Comparison of ENCODE assay signal across 24 mouse cellular contexts in genomic region chr6:128002667-128003066, GRCm38 (mm10).
DNase-seq lines count a peak whose midpoint lies in the region; ATAC-seq and TF ChIP-seq lines count a peak whose summit lies in the region.
"Had no signal": no experiment of that assay in that cellular context is flagged by ENCODE, and none has a peak within 500 bp of the region (broad histone marks: within the 10 kb centered on the region; RNA-seq: fewer than 3 reads in every experiment).

No protein-coding gene starts in this region.

- H3K9me3 ChIP-seq in heart, embryonic 10.5 days: no peaks in the 10 kb centered on the region
- H3K9me3 ChIP-seq in lung, embryonic 14.5 days (ENCODE audit: low read depth, low read length): no peaks in the 10 kb centered on the region
- H3K9me3 ChIP-seq: embryonic facial prominence, embryonic 12.5 days; midbrain, embryonic 13.5 days; neural tube, embryonic 15.5 days had no signal

- H3K36me3 ChIP-seq in heart, embryonic 10.5 days: peaks cover 10% of the 10 kb centered on the region
- H3K36me3 ChIP-seq in lung, embryonic 14.5 days (ENCODE audit: insufficient read depth): no peaks in the 10 kb centered on the region
- H3K36me3 ChIP-seq: embryonic facial prominence, embryonic 12.5 days; midbrain, embryonic 13.5 days; neural tube, embryonic 15.5 days had no signal

- no peak for TF ChIP-seq CTCF in lung, embryonic 14.5 days (IDR thresholded peaks at IDR 0.05; ENCODE audit: low read depth)

- H3K9ac ChIP-seq in lung, embryonic 14.5 days: no peak overlapping the region
- H3K9ac ChIP-seq: embryonic facial prominence, embryonic 12.5 days; midbrain, embryonic 13.5 days; neural tube, embryonic 15.5 days had no signal

- DNase-seq in heart, embryonic 10.5 days (ENCODE audit: low spot score): no peak
- no peak for DNase-seq in heart, adult 11 months
- no peak for DNase-seq in lung, embryonic 14.5 days
- no peak for DNase-seq in lung, postnatal 10 days
- peak; percentile 76 for DNase-seq in cerebellum, adult 9-10 months
- DNase-seq in natural killer cell, adult 2 months (ENCODE audit: low spot score in 2 of 2): peak; percentile 42 to 62
- DNase-seq in adrenal gland, postnatal 4 days (ENCODE audit: low spot score in 2 of 2): no peak
- DNase-seq in yolk sac, embryonic 10.5 days (ENCODE audit: low spot score): no peak
- DNase-seq: adrenal gland, postnatal 36 days; gastrocnemius, postnatal 14 days; heart, adult 2 months; kidney, adult 2 months; kidney, postnatal 10 days; liver; lung, postnatal 4 days; right cerebral cortex, postnatal 14 days; spleen, adult 18-20 months; thymus, postnatal 25 days had no signal

- H3K27me3 ChIP-seq in heart, embryonic 10.5 days (ENCODE audit: insufficient read depth, poor library complexity, severe bottlenecking): no peaks in the 10 kb centered on the region
- no peaks in the 10 kb centered on the region for H3K27me3 ChIP-seq in lung, embryonic 14.5 days (ENCODE audit: insufficient read depth, low read length)
- H3K27me3 ChIP-seq: embryonic facial prominence, embryonic 12.5 days; midbrain, embryonic 13.5 days; neural tube, embryonic 15.5 days had no signal

- H3K27ac ChIP-seq in heart, embryonic 10.5 days: peak overlapping the region; percentile 48; the same call in 1 of the 2 replicates
- peak overlapping the region; percentile 34; the same call in 1 of the 2 replicates for H3K27ac ChIP-seq in lung, embryonic 14.5 days (ENCODE audit: low read depth)
- H3K27ac ChIP-seq: heart, adult 2 months; midbrain, embryonic 13.5 days; neural tube, embryonic 15.5 days had no signal

- H3K4me3 ChIP-seq in heart, embryonic 10.5 days: no peak overlapping the region
- H3K4me3 ChIP-seq in lung, embryonic 14.5 days (ENCODE audit: low read depth, low read length): no peak overlapping the region
- H3K4me3 ChIP-seq: embryonic facial prominence, embryonic 12.5 days; heart, adult 2 months; midbrain, embryonic 13.5 days; myocyte; neural tube, embryonic 15.5 days had no signal

- 79% methylated on average over 4 of the region's 4 CpGs for WGBS in heart, embryonic 10.5 days
- 68% methylated on average over 4 of the region's 4 CpGs for WGBS in lung, embryonic 14.5 days

- no peak overlapping the region for H3K4me2 ChIP-seq in lung, embryonic 14.5 days
- H3K4me2 ChIP-seq: embryonic facial prominence, embryonic 12.5 days; midbrain, embryonic 13.5 days; neural tube, embryonic 15.5 days had no signal

- H3K4me1 ChIP-seq in heart, embryonic 10.5 days: peaks cover 72% of the 10 kb centered on the region
- peaks cover 11% of the 10 kb centered on the region; the same call in 1 of the 2 replicates for H3K4me1 ChIP-seq in lung, embryonic 14.5 days (ENCODE audit: insufficient read depth)

- no peak for ATAC-seq in lung, embryonic 14.5 days (ENCODE audit: insufficient read depth)
- ATAC-seq: forebrain, embryonic 14.5 days; hindbrain, embryonic 16.5 days; midbrain, embryonic 13.5 days had no signal

Comparison
In these comparisons a context has a peak if more than half of its experiments do, and no peak if none do; other contexts are left out.
1. DNase-seq: peak in cerebellum, adult 9-10 months (single experiment) and natural killer cell, adult 2 months (2 of 2); none in heart, embryonic 10.5 days (single experiment), heart, adult 11 months (single experiment), lung, embryonic 14.5 days (single experiment), lung, postnatal 10 days (single experiment), adrenal gland, postnatal 4 days (0 of 2) and yolk sac, embryonic 10.5 days (single experiment).